Mouse (Mus musculus): Measurements from ENCODE around the gene Ebi3.

GRCm38 (mm10) chr17:55963171-55963570, 10.7 kb downstream of the Ebi3 start:
- TF ChIP-seq CTCF (IDR thresholded peaks at IDR 0.05; ENCODE audit: borderline replicate concordance, control insufficient read depth, extremely low read depth, insufficient read depth, low read length, poor library complexity) (no peak), POLR2A (IDR thresholded peaks at IDR 0.05; ENCODE audit: control insufficient read depth, extremely low read depth, insufficient read depth, low read length, poor library complexity) (no peak)

All from thymus, adult 2 months (tissue).